Mouse (Mus musculus) A20 (cell line): ENCODE data around the gene Taf1c.

Source experiments
- DNase-seq: peaks from one replicate; pipeline ENCODE4 v3.0.0-alpha.2; 2011; ENCODE audit warnings: low read depth, low spot score

Taf1c gene

DNA sequence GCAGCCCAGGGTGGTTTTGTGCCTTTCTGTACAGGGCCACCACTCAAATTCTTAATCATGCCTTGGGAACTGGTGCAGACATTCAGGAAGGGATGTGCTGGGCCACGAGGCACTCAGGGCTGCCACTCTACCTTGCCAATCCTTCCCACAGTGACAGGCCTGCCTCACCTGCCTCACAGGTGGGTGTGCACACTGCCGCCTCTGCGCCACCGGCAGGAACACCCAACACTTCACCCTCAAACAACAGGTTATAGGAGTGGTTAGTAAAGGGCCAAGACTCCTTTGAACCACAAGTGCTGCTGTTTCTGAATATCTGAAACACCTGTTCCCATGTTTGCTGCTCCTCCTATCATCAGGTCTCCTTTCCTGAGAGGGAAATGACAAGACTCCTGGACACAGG lies 32.6 kb downstream of the Taf1c start:
- no peak for DNase-seq

DNA sequence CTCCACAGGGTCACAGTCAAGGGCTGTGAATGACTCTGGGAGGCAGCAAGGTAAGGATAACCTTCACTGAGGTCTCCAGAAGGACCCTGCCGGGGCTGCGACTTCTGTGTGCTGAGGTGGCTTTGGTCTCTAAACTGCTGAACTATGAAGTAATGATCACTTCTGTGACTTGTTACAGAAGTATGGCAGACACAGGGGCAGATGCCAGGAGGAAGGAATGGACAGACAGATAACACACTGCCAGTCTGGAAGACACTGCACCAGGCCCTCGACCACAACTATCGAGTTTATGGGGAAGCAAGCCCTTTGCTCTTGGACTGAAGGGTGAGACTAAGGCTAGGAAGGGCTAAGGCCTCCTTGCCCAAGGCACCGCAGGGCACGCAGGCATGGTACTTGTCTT lies 33.9 kb downstream of the Taf1c start:
- no peak for DNase-seq

DNA sequence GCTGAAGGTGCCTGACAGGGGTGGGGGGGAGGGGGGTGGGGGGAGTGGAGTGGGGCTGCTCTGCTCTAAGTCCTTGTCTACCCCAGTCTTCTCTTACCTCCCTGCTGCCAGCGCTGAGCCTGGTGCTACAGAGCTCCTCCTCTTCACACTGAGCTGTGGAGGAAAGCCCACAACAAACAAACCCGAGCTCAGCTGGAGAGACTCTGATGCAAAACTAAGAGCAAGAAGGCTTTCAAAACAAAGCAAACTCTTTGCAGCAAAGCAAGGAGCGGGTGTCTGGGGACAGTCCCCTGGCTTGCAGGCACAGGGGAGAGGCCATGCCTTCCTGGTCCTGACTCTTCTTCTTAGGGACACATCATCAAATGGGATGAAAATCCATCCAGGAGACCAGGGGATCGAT lies 35.1 kb downstream of the Taf1c start:
- no peak for DNase-seq

DNA sequence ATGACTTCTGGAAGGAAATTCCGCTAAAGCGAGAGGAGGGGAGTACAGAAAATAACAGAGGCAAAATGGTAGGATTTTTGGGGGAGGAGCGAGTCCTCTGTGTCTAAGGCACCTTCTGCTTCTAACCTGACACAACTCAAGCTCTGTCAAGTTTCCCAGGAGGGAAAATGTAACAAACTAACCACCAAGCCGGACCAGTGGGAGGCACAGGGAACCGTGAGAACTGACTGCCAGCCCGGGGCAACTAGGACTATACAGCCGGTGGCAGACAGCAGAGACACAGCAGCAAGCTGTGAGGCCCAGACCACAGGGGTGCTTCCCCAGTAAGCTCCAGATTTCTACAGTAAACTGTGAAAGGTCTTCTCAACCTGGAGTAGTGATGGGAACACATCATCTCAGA lies 36.1 kb downstream of the Taf1c start:
- DNase-seq = no peak

DNA sequence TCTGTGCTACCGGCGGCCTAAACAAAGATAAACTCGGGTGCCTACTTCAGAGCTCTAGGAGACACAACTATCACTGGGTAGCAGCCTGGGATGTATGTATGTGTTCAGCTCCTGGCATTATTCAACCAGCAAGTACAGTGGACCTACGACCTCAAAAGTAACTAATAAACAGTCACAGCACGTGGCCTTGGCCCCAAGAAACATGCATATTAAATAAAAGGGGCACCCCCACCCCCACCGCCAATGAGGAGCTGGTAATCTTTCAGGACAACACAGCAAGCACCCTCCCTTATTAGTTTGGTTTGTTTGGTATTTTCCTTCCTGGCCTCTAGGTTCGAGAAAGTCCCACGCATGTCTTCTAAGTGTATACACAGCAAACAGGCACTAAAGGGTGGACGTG lies 36.8 kb downstream of the Taf1c start:
- DNase-seq = no peak

DNA sequence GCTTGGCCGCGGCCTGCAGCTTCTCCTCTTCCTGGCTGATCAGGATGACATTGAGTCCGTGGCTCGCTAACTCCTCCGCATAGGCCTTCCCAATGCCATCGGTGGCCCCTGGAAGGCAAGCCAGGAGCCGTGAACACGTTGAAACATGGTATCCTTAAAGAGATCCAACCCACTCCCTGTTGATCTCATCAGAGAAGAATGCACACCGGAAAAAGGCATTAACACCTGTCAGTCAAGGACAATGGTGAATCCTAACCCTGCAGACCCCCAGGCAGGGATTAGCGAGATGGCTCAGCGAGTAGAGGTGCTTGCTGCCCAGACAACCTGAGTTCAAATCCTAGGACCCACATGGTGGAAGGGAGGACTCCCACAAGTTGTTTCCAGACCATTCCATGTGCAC lies 38.7 kb downstream of the Taf1c start:
- DNase-seq = no peak

DNA sequence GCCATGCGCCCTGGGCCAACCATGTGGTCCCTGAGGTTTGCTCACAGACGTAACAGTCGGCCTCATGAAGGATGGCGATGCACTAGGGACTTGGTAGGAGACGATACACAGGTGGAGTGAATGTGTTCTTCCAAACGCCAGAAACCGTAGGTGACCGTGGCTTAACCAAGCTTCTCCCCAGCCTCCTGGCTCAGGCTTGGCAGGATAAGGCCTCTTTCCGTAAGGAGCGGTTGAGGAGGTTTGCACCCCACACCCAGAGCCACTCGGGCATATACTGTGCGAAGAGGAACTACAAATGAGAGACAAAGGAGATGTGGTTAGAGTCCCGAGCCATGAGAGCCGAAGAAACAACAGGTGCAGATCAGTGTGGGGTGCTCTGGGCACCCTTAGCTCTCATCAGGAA lies 41.2 kb downstream of the Taf1c start:
- DNase-seq = no peak

DNA sequence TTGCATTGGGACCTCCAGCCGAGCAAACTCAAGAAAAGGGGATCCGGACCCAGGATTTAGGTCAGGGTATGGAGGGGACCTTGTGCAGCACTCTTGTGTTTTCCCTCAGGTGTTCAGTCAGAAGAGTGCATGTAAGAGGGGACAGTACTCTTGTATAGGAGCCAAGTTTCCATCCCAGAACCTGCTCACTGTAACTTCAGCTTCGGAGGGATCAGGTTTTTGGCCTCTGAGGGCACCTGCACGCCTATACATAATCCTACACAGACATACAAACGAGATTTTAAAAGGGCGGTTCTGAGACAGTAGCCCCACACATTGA lies 45.7 kb downstream of the Taf1c start:
- DNase-seq = no peak

DNA sequence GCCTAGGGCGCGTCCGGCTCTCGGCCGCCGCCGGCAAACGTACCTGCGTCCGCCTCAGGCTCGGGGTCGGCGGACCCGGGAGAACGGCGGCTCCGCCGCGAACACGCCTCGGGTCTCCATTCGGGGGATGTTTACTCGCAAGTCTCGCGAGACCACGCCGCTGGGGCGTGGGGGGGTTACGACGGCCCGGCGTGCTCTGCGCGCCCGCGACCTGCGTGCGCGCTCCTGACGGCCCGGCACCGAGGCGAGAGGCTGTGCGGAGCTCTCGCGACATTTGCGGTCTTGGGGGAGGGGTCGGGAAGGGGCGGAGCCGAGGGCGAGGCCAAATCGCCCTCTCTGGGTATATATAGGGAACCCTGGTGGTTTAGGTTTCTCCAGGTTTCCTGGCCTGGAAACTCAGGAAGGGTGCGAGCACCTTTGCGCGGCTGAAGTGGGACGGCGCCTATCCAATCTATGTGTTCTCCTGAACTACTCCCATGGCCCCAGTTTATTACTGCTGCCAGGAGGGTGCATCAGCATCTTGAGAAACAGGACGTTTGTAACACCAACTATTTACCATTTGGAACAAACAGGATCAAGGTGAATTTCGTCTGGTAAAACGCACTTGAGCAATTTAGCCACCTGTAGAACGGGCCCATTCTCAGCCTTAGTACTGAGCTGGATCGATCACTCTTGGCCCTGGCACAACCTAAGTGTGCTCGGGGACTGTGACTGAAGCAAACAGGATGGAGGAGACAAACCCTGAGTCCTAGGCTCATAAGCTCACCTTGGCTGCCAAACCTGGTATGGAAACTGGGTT lies 46.2 kb downstream of the Taf1c start, which contains the start of gene Mbtps1:
Mbtps1 (minus strand) TSS at position 133 of the 799 bp plus-strand sequence.
- DNase-seq = peak; percentile 99

DNA sequence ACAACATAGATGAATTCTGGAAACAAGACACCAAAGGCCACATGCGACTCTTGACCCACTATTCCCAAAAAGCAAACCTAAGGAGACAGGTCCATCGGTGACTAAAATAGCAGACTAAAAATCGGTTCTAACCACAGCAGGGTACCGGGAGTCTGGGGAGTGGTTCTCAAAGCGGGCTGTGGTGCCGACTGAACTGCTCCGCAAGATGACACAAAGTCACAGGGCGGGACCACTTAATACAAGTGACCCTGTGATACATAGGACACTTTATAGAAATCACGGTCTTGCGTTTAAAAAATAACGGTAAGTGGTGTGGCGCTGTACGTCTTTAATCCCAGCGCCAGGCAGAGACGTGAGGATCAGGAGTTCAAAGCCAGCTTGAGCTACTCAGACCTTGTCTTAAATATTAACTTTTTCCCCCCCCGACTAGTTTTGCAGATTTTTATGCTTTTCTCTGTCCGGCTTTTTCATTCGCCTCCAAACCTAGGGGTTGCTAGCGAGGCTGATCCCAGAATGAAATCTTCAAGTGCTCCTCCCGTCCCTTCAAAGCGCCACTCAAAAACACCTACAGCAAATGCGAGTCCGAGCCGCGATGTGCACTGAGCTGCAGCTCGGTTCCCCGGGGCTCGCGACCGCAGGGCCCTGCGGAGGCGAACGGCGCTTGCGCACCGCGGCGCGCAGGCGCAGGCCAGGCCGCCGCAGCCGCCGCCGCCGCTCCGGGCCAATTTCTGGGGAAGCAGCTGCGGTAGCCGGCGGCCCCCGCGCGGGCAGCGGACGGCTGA lies 47.0 kb downstream of the Taf1c start:
- no peak for DNase-seq

DNA sequence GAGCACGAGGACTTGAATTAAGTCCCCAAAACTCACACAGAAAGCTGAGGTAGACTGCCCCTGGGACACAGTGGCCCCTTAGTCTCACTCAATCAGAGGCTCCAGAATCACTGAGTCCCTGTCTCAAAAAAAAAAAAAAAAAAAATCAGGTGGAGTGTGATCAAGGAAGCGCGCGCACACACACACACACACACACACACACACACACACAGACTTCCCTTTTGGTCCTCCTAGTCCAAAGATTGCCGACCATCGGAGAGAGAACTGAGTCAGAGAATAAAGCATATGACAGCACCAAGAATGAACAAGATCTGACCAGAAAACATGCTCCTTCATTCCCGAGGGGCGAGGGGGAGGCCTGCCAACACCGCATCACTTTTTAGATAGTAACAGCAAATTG lies 47.9 kb downstream of the Taf1c start:
- peak; percentile 24 for DNase-seq

DNA sequence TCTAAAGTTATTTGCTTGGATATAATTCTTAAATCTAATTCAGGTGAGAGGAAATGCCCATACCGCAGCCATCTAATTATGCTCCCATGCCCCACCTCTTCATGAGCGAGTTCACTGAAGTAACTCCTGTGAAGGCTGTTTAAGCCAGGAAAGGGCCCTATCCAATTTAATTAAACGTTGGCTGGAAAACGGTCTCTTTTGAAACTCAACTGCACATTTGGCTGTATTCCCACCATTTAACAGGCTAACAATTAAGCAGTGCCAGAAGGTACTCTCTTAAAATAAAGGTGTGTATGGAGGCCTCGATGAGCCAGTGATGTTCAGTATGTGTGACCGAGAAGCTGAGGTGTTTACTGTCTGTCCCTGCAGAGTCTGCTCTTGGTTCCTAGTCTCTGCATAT lies 49.2 kb downstream of the Taf1c start:
- no peak for DNase-seq

DNA sequence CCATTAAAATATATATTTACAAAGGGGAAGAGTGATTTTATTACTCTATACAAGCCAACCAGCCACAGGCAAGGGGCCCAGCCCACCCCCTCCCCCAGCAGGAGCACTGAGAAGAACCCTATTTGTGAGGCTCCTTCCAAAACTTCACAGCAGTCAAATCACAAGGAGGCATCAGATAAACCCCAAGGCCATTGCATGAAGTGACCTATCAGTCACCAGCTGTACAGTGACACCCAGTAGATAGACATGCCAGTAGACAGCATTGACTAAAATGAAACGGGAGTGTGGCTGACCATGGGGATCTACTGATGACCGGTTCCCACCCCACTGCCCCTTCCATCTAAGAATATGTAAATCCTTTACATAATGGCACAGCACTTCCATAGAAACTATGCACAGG lies 52.1 kb downstream of the Taf1c start:
- DNase-seq = no peak

DNA sequence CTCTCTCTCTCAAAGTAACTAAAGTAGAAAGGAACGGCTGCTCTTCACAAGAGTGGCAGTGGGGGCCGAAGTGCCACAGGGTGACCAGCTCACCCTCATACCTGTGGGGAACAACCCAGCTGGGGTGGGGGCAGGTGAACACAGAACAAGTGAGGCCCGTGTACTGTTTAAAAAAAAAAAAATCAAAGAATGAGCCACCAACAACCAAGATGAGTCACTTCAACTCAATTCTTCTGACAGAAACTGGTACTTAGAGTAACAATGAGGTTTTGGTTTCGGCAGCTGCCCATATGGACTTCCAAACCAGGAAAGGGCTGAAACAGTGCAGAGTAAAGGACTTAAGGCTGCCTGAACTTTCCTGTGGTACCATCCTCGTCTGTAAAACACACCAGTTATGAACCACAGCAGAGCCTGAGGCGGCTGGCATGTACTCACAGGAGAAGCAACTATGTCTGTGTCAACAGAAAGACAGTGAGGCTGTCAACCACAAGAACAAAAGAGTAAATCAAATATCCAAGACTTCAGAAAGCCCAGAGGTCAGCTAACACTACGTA lies 56.4 kb downstream of the Taf1c start:
- DNase-seq = no peak
